Mouse (Mus musculus) ES-E14 (cell line): ENCODE measurements around the gene Bmper.

Experiments
- CHD2 ChIP-seq: IDR thresholded peaks from 2 replicates; pipeline ENCODE4 v1.6.1; 2014; ENCODE audit warnings: mild to moderate bottlenecking, low read depth, low read length, inconsistent platforms
- HCFC1 ChIP-seq: IDR thresholded peaks from 2 replicates; pipeline ENCODE4 v1.6.1; 2012; ENCODE audit warnings: low read length, inconsistent platforms, borderline replicate concordance; ENCODE audit not compliant: insufficient read depth
- MAFK ChIP-seq: IDR thresholded peaks from 2 replicates; pipeline ENCODE4 v1.6.1; 2014; ENCODE audit warnings: mild to moderate bottlenecking, low read depth, low read length, inconsistent platforms; ENCODE audit not compliant: insufficient read depth
- ZC3H11A ChIP-seq: IDR thresholded peaks from 2 replicates; pipeline ENCODE4 v1.6.1; 2012; ENCODE audit warnings: low read depth, mild to moderate bottlenecking, inconsistent platforms, low read length, borderline replicate concordance
- ZNF384 ChIP-seq: IDR thresholded peaks from 2 replicates; pipeline ENCODE4 v1.6.1; 2012; ENCODE audit warnings: low read depth, low read length, inconsistent platforms

GRCm38 (mm10) chr9:23457186-23457585 lies 234.3 kb downstream of the Bmper start:
- TF ChIP-seq ZNF384: no peak
- TF ChIP-seq HCFC1: no peak
- no peak for TF ChIP-seq MAFK
- no peak for TF ChIP-seq ZC3H11A
- TF ChIP-seq CHD2: no peak
